Mouse (Mus musculus): ENCODE results near the gene Npas3. TPM values are rescaled to one million over a fixed set of nuclear protein-coding genes. Genes with fewer than 3 reads are reported as not detected.
A peak's percentile ranks its signal among the peaks of the same experiment; 100 is the strongest.

Npas3 gene
- polyA plus RNA-seq, 1 experiment from 2014 or later: 7.8 TPM

- H3K27ac ChIP-seq: no peak overlapping the region
- 56% methylated on average over 16 of the region's 16 CpGs for WGBS
- H3K36me3 ChIP-seq: no peaks in the 10 kb centered on the region
- no peak overlapping the region; the same call in 1 of the 2 replicates for H3K4me2 ChIP-seq (replicated peaks)
- H3K4me1 ChIP-seq: peaks cover 15% of the 10 kb centered on the region
- H3K27me3 ChIP-seq: no peaks in the 10 kb centered on the region
- H3K9me3 ChIP-seq: no peaks in the 10 kb centered on the region
- H3K4me3 ChIP-seq: no peak overlapping the region
- ATAC-seq (ENCODE audit: low FRiP score, low read depth): no peak
- no peak overlapping the region for H3K9ac ChIP-seq
These were observed 49.7 kb downstream of the Npas3 start for GRCm38 (mm10) chr12:53297946-53298840.

GRCm38 (mm10) chr12:53300964-53301363, 52.5 kb downstream of the Npas3 start:
- peaks cover 15% of the 10 kb centered on the region for H3K4me1 ChIP-seq
- no peaks in the 10 kb centered on the region for H3K9me3 ChIP-seq
- no peak overlapping the region for H3K9ac ChIP-seq
- no peaks in the 10 kb centered on the region for H3K27me3 ChIP-seq
- WGBS: 55% methylated on average over 2 of the region's 2 CpGs
- H3K4me3 ChIP-seq: no peak overlapping the region
- H3K27ac ChIP-seq: no peak overlapping the region
- ATAC-seq (ENCODE audit: low FRiP score, low read depth): no peak
- no peak overlapping the region for H3K4me2 ChIP-seq (replicated peaks)
- H3K36me3 ChIP-seq: no peaks in the 10 kb centered on the region

DNA sequence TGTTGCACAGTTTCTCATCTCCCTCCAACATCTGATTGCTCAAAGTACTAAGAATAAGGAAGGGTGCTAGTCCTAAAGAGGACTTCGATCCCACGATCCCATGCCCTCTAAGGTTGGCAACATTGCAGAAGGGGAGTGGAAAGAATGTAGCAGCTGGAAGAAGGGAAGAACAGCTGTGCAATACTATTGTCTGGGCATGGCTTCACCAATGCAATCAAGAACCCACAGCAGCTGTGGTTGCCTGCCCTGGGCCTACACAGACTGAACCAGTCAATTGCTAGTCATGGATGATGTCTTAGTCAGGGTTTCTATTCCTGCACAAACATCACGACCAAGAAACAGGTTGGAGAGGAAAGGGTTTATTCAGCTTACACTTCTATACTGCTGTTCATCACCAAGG, 53.7 kb downstream of the Npas3 start:
- no peaks in the 10 kb centered on the region for H3K9me3 ChIP-seq
- H3K36me3 ChIP-seq: no peaks in the 10 kb centered on the region
- no peak overlapping the region for H3K4me3 ChIP-seq
- WGBS: 78% methylated on average over 3 of the region's 3 CpGs
- no peaks in the 10 kb centered on the region for H3K27me3 ChIP-seq
- ATAC-seq (ENCODE audit: low FRiP score, low read depth): no peak
- no peak overlapping the region for H3K27ac ChIP-seq
- no peak overlapping the region for H3K9ac ChIP-seq
- H3K4me2 ChIP-seq (replicated peaks): no peak overlapping the region
- peaks cover 18% of the 10 kb centered on the region for H3K4me1 ChIP-seq

DNA sequence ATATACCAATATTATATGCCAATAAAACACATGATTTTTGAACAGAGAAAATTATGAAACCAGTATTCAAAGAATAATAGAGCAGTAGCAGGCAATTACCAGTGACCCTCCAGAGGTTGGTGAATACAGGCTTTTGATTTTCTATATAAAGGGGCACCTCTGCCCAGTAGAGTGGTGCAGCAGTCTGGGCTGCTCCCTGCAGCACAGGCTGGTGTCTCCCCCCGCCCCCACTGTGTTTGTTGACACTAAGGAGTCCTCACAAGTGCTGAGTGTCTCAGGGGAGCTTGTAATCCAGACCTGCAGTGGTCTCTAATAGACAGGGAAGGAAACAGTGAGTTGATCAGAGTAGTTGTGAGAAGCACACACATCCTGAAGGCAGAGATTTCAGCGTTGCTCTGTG, 68.2 kb downstream of the Npas3 start:
- Histone ChIP-seq H3K27ac (no peak overlapping the region), H3K4me1 (peaks cover 8% of the 10 kb centered on the region; the same call in 1 of the 2 replicates), H3K4me3 (no peak overlapping the region), H3K27me3 (0 out of 2 replicates have a peak, but pooled peaks cover 3% of the 10 kb centered on the region), H3K9me3 (no peaks in the 10 kb centered on the region), H3K4me2 (replicated peaks) (no peak overlapping the region), H3K9ac (no peak overlapping the region), H3K36me3 (no peaks in the 10 kb centered on the region)
- no peak for ATAC-seq (ENCODE audit: low FRiP score, low read depth)
- 43% methylated on average over 2 of the region's 2 CpGs for WGBS

GRCm38 (mm10) chr12:53317801-53318200, 69.3 kb downstream of the Npas3 start:
- peaks cover 8% of the 10 kb centered on the region; the same call in 1 of the 2 replicates for H3K4me1 ChIP-seq
- no peak overlapping the region for H3K4me3 ChIP-seq
- WGBS: 73% methylated on average over 3 of the region's 3 CpGs
- H3K9me3 ChIP-seq: no peaks in the 10 kb centered on the region
- no peak overlapping the region for H3K27ac ChIP-seq
- 0 out of 2 replicates have a peak, but pooled peaks cover 3% of the 10 kb centered on the region for H3K27me3 ChIP-seq
- no peak overlapping the region for H3K9ac ChIP-seq
- no peaks in the 10 kb centered on the region for H3K36me3 ChIP-seq
- no peak for ATAC-seq (ENCODE audit: low FRiP score, low read depth)
- H3K4me2 ChIP-seq (replicated peaks): no peak overlapping the region

DNA sequence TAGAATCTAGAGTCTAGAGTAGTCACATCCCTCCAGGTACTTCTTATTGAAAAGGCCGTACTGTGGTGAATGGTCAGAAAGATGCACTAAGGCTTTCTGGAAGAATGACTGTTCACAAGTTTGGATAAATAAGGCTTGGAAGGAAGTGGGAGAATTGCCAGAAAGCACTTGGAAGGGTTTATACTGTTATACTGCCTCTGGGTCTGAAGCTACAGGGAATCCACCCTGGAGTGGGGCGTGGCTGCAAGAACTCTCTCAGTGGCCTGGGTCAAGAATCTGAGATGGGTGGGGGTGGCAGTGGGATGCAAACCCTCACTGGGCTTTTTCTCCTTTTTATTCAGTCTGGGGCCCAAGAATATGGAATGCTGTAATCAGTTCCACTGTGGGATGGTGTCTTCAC, 72.0 kb downstream of the Npas3 start:
- no peaks in the 10 kb centered on the region for H3K9me3 ChIP-seq
- H3K4me2 ChIP-seq (replicated peaks): no peak overlapping the region
- H3K4me1 ChIP-seq: peaks cover 8% of the 10 kb centered on the region; the same call in 1 of the 2 replicates
- H3K27me3 ChIP-seq: 0 out of 2 replicates have a peak, but pooled peaks cover 3% of the 10 kb centered on the region
- WGBS: 82% methylated on average over 2 of the region's 2 CpGs
- no peak overlapping the region for H3K9ac ChIP-seq
- no peaks in the 10 kb centered on the region for H3K36me3 ChIP-seq
- no peak overlapping the region for H3K27ac ChIP-seq
- no peak for ATAC-seq (ENCODE audit: low FRiP score, low read depth)
- H3K4me3 ChIP-seq: no peak overlapping the region

- H3K9ac ChIP-seq: no peak overlapping the region
- peaks cover 8% of the 10 kb centered on the region; the same call in 1 of the 2 replicates for H3K4me1 ChIP-seq
- H3K27me3 ChIP-seq: 0 out of 2 replicates have a peak, but pooled peaks cover 3% of the 10 kb centered on the region
These were observed 72.5 kb downstream of the Npas3 start for GRCm38 (mm10) chr12:53321018-53321417.

GRCm38 (mm10) chr12:53321944-53322343, 73.5 kb downstream of the Npas3 start:
- no peak overlapping the region for H3K9ac ChIP-seq
- 75% methylated on average over 2 of the region's 2 CpGs for WGBS

More at GRCm38 (mm10) chr12:53321018-53321417, 72.5 kb downstream of the Npas3 start:
- ATAC-seq (ENCODE audit: low FRiP score, low read depth): no peak
- H3K36me3 ChIP-seq: no peaks in the 10 kb centered on the region
- no peak overlapping the region for H3K4me3 ChIP-seq
- H3K27ac ChIP-seq: no peak overlapping the region
- H3K4me2 ChIP-seq (replicated peaks): no peak overlapping the region
- WGBS: 56% methylated on average over 12 of the region's 12 CpGs
- no peaks in the 10 kb centered on the region for H3K9me3 ChIP-seq

DNA sequence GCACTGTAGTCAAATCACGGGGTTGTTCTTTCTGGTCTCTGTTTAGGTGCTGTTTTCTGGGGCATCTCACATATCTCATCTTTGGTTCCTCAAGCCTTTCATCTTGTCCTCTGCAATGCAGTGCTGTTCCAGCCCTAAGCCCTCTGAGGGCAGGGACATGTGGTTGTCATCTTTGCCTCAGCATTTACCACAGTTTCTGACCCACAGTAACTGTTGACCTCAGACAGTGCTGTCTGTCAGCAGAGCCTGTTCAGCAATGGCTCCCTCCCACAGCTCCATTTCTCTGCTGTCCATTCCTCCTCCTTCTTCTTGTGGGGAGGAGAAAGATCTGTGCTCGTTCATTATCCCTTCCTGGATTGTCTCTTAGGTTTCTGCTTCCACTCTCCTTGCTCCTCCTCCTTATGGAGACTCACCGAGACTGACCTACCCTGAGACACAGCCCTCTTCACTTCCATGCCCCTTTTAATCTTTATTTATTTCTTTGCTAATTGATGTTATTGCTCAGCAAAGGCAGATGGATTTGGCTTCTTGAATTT, 79.2 kb downstream of the Npas3 start:
- H3K4me3 ChIP-seq: no peak overlapping the region
- H3K36me3 ChIP-seq: no peaks in the 10 kb centered on the region
- peak overlapping the region; percentile 48; the same call in 1 of the 2 replicates for H3K27ac ChIP-seq
- peaks cover 26% of the 10 kb centered on the region for H3K4me1 ChIP-seq
- peak overlapping the region; percentile 52; the same call in 1 of the 2 replicates for H3K4me2 ChIP-seq (replicated peaks)
- no peaks in the 10 kb centered on the region for H3K9me3 ChIP-seq
- WGBS: 32% methylated on average over 3 of the region's 3 CpGs
- no peak overlapping the region for H3K9ac ChIP-seq
- no peaks in the 10 kb centered on the region for H3K27me3 ChIP-seq
- ATAC-seq (ENCODE audit: low FRiP score, low read depth): no peak

More at GRCm38 (mm10) chr12:53321944-53322343, 73.5 kb downstream of the Npas3 start:
- H3K27me3 ChIP-seq: 0 out of 2 replicates have a peak, but pooled peaks cover 3% of the 10 kb centered on the region
- H3K4me3 ChIP-seq: no peak overlapping the region
- no peak overlapping the region for H3K4me2 ChIP-seq (replicated peaks)
- no peaks in the 10 kb centered on the region for H3K36me3 ChIP-seq
- ATAC-seq (ENCODE audit: low FRiP score, low read depth): no peak
- peaks cover 8% of the 10 kb centered on the region; the same call in 1 of the 2 replicates for H3K4me1 ChIP-seq
- H3K27ac ChIP-seq: no peak overlapping the region
- no peaks in the 10 kb centered on the region for H3K9me3 ChIP-seq

DNA sequence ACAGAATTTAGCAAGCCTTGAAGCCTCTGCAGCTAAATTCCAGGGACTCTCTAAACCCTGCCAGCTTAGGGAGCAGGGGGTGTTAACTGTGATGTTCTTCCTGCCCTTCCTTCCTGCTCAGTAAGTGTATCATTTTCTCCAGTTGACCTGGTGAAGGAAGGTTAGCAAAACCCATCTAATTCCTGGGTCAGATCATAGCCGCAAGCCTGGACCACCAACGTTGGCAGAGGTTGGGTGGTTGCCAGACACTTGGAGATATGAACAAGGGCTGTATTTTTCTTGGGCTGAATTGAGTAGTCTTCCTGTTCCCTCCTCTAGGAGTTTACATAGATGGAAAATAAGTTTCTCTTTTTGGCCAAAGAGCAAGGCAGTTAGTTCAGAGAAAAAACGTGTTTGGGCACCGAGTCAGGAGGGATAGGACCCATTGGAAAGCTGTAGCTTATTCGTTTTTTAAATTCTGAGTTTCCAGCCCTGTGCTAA, 79.8 kb downstream of the Npas3 start:
- H3K9me3 ChIP-seq: no peaks in the 10 kb centered on the region
- peak overlapping the region; percentile 48; the same call in 1 of the 2 replicates for H3K27ac ChIP-seq
- no peak overlapping the region for H3K4me3 ChIP-seq
- H3K27me3 ChIP-seq: no peaks in the 10 kb centered on the region
- H3K9ac ChIP-seq: no peak overlapping the region
- 21% methylated on average over 5 of the region's 5 CpGs for WGBS
- H3K4me1 ChIP-seq: peaks cover 26% of the 10 kb centered on the region
- peak; percentile 71 for ATAC-seq (ENCODE audit: low FRiP score, low read depth)
- H3K4me2 ChIP-seq (replicated peaks): peak overlapping the region; percentile 52
- H3K36me3 ChIP-seq: no peaks in the 10 kb centered on the region

- H3K36me3 ChIP-seq: no peaks in the 10 kb centered on the region
- no peak overlapping the region for H3K9ac ChIP-seq
- H3K4me1 ChIP-seq: peaks cover 26% of the 10 kb centered on the region
- H3K27ac ChIP-seq: no peak overlapping the region
- no peak overlapping the region for H3K4me3 ChIP-seq
- 92% methylated on average over 6 of the region's 6 CpGs for WGBS
- H3K27me3 ChIP-seq: no peaks in the 10 kb centered on the region
- no peak for ATAC-seq (ENCODE audit: low FRiP score, low read depth)
- no peaks in the 10 kb centered on the region for H3K9me3 ChIP-seq
- no peak overlapping the region for H3K4me2 ChIP-seq (replicated peaks)
These were observed 81.7 kb downstream of the Npas3 start for GRCm38 (mm10) chr12:53330141-53330540.

GRCm38 (mm10) chr12:53331391-53331790, 82.9 kb downstream of the Npas3 start:
- 64% methylated on average over 9 of the region's 9 CpGs for WGBS
- H3K4me3 ChIP-seq: no peak overlapping the region
- H3K9ac ChIP-seq: no peak overlapping the region
- peaks cover 26% of the 10 kb centered on the region for H3K4me1 ChIP-seq
- H3K27ac ChIP-seq: no peak overlapping the region
- no peak overlapping the region for H3K4me2 ChIP-seq (replicated peaks)
- no peaks in the 10 kb centered on the region for H3K9me3 ChIP-seq
- no peaks in the 10 kb centered on the region for H3K27me3 ChIP-seq
- no peak for ATAC-seq (ENCODE audit: low FRiP score, low read depth)
- no peaks in the 10 kb centered on the region for H3K36me3 ChIP-seq

All from limb, embryonic 13.5 days (tissue).